Mouse (Mus musculus) cerebellum, adult (tissue): ENCODE results near the gene Purb.

Experiments
- ATAC-seq: cut with Nextera tagmentation; 2 replicates; pipeline ENCODE4 v1.9.2; 2017; ENCODE audit warnings: mild to moderate bottlenecking, moderate library complexity, mixed read lengths; ENCODE audit not compliant: insufficient number of reproducible peaks, low FRiP score, low TSS enrichment

The Purb gene

DNA sequence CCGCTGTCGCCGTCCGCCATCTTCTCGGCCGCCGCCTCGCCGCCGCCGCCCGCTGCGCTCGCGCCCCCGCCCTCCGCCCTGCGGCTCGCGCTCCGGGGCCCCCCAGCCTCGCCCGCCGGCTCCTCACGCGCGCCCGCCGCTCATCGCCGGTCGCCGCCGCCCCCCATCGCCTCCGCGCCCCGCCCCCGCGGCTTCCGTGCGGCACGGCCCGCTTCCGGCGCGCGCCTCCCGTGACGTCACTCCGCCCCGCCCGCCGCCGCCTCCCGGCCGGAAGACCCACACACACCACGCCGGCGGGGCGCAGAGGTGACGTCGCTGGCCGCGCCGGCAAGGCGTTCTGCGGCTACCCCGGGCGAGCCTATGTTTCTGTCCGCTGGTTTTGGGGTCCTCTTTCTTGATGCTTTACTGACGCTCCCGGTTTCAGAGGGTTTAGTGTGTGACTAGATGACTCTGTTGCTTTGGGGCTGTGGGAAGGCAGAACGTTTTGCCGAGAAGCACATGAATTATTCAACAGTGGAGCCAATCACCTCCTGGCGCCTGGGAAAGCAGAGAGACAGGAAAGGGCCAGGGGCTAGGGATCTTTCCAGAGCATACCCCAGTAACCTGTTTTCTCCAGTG lies at the start of gene Purb:
Purb (minus strand) TSS at position 51 of the 618 bp plus-strand sequence.
- peak; percentile 73 for ATAC-seq

DNA sequence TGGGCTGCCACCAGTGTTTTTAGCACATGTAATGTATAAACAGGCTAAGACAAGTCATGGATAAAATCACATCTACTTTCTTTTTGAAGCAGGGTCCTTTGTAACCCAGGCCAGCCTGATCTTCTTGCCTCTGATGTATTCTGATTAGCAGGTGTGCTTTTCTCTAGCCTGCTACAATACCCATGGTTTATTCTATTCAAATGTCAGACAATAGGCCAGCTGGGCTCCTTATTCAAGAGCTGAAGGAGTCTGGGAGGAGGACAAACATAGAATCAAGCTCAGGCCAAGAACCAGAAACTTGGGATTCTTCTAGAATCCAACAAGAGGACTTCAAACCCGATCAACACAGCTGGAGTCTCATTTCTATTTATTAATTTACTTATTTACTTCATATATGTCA lies 49.5 kb upstream of the Purb start:
- no peak for ATAC-seq

DNA sequence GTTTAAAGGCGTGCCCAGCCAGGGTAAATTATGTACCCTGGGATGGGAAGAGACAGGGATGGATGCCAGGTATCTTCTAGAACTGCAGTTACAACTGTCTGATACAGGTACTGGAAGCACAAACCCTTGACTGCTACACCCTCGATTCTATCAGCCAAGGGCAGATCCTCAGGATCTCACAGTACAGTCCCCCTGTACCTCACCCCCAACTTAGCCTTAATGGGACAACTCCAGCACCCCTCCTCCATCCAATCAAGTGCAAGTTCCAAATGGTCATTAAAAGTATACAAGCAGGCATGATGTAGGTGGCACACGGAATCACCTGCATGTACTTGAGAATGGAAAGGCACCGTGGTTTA lies 49.1 kb upstream of the Purb start:
- ATAC-seq: no peak

DNA sequence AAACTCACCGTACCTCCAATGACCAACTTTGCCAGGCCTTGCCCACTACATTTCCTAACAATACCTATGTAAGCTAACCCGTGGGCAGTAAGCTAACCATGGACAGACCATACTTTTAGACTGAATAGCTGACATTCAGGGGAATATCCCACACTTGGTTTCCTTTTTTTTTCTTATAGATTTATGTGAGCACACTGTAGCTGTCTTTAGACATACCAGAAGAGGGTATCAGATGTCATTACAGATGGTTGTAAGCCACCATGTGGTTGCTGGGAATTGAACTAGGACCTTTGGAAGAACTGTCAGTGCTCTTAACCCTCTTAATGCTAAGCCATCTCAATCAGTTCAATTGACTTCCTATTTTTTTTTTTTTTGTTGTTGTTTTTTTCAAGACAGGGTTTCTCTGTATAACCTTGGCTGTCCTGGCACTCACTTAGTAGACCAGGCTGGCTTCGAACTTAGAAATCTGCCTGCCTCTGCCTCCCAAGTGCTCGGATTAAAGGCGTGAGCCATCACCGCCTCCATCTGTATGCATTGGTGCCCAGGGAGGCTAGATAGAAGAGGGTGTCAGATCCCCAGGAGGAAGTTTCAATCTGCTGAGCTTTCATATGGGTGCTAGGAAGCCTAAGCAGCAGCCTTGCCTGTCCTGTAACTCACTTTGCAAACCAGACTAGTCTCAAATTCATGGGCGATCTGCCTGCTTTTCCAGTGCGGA lies 48.6 kb upstream of the Purb start:
- no peak for ATAC-seq

DNA sequence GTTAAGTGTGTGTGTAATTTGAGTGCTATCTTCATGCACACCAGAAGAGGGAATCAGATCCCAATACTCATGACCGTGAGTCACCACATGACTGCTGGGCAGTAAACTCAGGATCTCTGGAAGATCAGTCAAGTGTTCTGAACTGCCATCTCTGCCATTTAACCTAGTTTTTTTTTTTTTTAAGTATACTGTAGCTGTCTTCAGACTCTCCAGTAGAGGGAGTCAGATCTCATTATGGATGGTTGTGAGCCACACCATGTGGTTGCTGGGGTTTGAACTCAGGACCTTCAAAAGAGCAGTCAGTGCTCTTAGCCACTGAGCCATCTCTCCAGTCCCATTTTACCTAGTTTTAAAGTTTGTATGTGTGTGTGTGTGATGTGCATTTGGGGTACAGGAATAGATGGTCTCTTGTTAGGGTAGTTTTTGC lies 48.0 kb upstream of the Purb start:
- ATAC-seq: no peak

DNA sequence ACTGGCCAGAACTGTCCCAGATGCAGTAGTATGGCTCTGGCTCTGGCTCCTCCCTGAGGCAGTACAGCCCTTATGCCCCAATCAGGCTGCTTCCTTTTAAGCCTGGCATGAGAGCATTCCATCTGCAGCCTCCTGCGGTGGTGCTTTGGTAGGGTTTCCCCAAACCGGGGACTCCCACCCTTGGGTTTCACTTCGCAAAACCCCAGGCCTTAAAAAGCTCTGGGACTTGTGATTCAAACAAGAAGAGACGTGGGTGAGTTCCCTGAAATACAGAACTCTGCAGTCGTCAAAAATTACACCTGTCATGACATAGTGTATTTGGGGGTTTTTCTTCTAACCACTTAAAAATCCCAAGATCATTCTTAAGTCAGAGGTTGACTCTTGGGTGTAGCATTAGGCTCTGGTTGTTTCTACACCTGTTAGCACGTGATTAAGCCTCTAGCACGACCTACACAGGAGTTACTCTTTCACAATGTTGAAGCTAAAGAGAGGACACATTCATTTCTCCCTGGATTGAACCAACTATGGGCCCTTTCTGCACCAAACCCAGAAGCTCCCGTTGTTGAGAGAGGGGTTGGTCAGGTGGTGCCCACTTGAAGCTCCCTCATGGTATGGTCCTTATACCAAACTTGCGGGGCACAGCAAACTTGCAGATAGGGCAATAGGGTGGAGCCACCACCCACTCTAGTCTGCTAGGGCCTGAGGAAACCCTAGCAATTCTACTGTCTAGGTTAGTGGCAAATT lies 47.2 kb upstream of the Purb start:
- no peak for ATAC-seq

DNA sequence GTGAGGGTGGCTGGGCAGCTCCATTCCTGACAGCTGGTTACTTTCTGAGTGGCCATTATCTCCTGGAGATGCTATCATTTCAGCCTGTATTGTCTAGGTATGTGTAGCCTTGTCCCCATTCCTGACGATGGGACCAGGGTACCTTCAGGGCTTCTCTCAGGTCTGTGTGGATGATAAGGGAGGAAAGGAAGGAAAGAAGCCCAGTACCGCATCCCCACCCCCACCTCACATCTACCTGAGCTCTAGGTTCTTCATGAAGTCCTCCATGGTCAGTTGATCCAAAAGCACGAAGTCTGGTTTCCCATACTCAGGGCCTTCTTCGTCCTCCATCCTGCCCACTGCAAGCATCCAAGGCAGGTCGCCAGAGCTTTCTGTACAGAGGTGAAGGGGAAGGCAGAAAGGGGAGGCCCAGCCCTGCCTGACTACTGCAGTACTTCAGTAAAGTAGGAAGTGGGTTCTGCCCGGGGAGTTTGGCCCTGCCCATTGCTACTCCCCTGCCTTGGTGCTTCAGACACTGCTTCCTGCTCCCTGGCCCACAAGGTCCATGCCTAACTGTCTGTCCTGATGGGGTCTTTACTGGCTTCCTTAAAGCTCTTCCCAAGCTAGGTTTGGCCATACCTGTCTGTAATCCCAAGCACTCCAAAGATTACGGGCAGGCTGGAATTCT lies 44.9 kb upstream of the Purb start, which contains the start of gene Myo1g:
Myo1g (minus strand) TSS at position 459 of the 667 bp plus-strand sequence.
- ATAC-seq: no peak

DNA sequence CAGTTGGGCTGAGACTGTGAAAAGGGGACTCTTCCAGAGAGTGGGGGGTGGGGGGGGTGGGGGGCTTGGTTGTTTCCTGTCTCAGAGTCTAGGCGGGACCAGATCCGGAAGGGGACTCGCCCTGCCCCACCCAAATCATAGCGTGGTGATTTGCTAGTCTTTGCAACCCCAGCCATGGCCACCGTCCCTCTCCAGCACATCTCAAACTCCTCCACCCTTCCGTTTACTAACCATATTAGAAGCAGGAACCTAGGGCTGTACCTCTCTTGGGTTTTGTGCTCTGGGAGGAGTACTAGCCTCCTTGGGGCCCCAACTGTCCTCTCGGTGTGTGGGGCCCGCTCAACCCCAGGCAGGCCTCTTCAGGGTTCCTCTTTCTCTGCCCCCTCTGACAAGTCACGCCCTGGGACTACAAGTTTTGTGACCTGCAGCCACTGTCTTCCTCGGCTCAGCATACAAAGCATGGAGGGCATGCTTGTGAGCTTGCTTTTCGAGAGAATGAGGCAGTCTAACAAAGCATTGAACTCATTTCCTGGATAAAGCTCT lies 43.8 kb upstream of the Purb start:
- ATAC-seq: no peak

DNA sequence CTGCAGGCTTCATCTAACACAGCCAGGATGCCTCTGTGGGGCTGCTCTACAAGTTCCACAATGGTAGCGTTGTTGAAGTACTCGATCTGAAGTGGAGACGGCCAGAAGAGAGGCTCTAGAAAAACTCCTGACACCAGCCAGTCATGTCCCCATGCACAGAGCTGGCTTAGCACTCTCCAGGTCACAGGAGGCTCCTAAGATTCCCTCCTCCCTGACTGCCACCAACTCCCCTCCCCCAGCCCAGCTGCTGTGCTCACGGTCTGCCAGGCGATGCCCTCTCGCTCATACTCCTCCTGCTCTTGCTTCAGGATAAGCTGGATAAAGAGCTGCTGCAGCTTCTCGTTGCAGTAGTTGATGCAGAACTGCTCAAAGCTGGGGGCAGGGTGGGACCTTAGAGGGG lies 39.1 kb upstream of the Purb start:
- ATAC-seq: no peak

DNA sequence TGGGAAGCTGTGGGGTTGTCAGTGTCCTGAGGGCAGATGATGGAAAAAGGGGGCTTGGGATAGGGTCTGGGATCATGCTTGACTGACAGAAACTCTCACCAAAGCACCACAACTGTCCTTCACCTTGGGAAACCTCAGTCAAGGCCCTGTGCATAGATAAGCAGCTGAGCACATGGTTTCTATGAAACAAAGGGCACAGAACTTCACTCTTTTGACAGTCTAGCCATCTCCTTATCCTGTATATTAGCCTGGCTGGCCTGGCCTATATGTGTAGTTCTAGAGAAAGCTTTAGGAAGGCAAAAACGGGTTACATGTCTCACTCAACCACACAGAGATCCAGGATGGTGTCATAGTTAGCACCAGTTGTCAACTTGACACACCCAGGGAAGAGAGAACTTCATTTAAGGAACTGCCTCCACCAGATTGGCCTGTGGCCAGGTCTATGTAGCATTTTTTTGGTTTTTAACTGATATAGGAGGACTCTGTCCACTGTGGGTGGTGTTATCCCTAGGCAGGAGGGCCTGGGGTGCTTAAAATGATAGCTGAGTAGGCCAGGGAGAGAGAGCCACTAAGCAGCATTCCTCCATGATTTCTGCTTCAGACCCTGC lies 32.7 kb upstream of the Purb start:
- ATAC-seq: no peak

DNA sequence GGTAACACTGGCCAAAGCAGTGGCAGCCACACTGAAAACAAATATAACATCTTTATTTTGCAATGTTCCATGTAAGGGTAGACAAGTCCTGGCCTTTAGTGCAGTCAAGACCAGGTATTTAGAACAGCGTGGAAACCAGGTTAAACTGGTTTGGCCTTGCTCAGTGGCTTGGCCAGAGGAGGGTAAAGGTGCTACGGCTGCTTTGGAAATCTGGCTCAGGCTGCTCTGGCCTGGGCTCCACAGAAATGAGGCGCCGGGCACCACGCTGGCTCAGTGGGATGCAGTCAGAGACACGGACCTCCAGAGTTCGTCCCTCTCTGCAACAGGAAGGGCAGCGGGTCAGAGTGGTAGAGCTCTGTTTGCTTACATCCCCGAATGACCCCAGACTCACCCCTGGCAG lies 30.8 kb upstream of the Purb start:
- no peak for ATAC-seq

DNA sequence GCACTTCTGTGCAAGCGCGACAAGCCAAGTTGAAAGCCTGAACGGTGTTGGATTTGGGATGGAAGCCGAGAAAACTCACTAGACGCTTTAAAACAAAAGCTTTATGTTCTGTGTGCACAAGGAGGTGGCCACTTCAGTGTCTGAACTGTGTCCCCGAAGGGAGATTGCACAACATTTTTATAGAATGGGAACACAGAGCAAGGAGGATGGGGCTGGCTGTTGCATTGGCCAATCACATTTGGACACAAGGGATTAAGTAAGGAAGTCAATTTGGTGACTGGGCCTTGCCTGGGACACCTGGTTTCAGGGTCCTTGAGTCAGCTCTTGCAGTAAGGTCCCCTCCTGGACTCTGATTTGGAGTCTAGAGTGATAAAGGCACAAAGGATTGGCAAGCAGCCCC lies 29.0 kb upstream of the Purb start:
- no peak for ATAC-seq

DNA sequence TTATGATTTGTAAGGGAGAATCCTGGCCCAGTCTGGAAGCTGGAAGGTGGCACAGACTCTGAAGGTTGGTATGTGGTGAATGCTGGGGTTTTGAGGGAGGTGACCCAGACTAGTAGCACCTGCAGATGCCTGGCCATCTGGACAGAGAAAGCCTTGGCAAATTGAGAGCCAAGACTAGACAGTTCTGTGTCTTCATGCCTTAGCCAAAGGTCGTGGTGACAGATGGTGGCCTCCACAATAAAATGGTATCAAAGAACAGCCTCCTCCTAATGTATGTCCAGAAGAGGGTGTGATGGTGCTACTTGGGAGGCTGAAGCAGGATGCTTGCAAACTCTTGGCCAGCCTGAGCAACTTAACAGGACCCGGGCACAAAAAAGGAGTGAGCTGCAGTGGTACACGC lies 28.5 kb upstream of the Purb start:
- ATAC-seq: peak; percentile 75; the same call in 1 of the 2 replicates

DNA sequence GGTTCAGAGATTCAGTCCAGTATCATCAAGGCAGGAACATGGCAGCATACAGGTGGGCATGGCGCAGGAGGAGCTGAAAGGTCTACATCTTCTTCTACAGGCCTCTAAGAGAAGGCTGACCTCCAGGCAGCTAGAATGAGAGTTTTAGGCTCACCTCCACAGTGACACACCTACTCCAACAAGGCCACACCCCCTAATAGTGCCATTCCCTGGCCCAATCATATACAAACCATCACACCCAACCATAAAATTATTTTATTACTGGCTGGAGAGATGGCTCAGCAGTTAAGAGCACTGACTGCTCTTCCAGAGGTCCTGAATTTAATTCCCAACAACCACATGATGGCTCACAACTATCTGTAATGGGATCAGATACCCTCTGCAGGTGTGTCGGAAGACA lies 26.8 kb upstream of the Purb start:
- no peak for ATAC-seq

DNA sequence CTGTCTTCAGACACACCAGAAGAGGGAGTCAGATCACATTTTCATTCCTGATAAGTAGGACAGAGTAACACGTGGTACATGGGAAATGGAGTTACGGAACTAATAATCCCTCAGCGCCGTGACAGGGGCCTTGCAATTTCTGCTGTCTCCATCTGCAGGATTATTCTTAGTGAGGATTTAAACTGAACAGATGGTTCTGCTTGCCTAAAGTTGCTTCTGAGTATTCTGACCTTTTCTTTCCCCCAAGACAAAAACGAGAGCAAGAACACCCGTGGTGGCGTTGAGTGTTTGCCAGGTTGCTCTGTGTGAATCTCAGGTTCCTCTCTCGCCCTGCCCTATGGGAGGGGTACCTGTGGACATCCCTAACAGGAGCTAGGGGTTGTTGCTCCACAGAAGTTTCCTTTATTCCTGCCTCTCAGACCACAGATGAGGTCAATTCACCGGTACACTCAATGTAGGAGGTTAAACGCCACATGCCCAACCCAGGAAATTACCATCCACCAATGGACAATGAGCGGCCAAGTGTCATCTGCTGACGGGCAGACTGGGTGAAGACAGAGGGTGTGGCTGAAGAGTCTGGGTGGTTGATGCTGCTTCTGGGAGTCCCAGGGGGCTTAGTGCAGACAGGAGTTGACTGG lies 21.7 kb upstream of the Purb start:
- ATAC-seq: peak; percentile 68; the same call in 1 of the 2 replicates

DNA sequence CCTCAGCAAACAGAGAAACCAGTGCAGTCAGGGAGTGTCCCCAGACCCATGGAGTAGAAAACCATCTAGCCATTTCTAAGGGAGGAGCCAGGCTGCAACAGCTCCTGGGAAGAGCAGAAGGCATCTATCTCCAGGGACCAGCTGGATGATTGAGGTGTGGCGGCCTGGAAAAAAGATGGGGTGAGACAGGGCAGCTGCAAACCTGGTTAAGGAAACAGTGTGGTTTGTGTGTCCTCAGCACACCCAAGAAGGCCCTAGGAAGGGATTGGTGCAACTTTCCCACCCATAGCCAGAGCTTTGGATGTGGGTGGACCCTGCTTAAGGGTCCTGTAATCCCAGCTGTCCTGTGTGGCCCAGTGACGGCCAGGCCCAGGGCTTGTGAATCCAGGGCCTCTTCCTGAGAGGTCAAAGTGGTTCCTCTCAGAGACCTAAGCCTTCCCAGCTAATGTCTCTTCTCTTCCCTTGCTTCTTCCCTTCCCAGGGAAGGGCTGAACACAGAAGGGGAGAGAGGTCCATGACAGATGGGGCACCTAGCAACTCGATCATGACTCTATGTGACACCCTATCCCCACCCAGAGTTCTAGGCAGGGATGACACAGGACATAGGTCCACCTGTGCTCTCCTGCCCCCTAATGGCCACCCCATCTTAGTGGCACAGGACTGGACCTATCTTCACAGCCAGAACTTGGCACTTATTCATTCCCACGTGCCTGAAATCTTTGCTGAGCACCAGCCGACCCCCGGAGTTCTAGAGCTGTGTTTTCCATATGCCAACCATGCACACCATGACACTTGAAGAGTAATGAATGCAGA lies 14.2 kb upstream of the Purb start:
- ATAC-seq: peak; percentile 61; the same call in 1 of the 2 replicates

DNA sequence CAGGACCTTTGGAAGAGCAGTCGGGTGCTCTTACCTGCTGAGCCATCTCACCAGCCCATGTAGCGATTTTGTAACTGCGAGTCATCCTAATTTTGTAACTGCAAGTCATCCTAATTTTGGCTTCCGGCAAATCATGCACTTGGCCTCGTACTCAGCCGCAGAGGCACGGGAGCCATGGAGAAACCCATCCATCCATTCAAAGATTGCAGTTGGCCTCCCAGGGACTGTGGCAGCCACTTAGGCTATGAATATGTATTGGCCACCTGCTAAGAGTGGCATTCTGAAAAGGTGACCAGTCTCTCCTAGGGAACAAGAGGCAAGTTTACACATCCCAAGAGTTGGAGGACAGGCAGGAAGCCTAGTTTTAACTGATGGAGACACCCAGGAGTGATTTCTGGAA lies 13.5 kb upstream of the Purb start:
- ATAC-seq: no peak

DNA sequence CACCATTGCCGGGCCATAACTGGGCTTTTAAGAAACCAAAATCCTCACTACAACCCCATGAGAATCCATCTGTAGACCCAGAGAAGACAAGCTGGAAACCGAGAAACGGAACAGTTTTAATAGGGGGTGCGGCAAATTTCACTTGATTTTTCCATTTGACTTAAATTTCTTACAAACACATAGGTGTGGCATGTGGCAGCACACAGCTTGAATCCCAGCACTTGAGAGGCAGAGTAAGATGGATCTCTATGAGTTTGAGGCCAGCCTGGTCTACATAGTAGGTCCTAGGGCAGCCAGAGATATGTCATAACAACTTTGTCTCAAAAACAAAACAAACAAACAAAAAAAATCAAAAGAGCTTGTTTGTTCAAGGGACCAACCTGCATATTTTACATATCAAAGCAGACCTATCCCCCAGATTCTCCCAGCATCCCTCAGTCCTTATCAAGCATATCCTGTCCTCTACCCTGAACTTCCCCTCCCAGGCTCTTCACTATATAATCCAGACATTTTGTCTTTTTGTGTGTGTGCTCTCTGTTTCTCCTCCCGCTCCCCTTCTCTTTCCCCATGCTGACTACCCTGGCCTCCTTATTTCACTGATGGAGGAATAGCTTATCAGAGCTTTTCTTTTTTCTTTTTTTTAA lies 12.4 kb upstream of the Purb start:
- ATAC-seq: no peak
